Mouse (Mus musculus) lung, adult 18-20 months (tissue): ENCODE data around the gene Mvd.

ENCODE experiments used
- DNase-seq, 2 experiments: peaks; one replicate each; pipeline ENCODE4 v3.0.0; 2022; ENCODE audit warnings: mixed read lengths in 2 of 2

The Mvd gene

GRCm38 (mm10) chr8:122443262-122444006, at the start of gene Mvd:
Mvd (minus strand) TSS chr8:122443422.
- DNase-seq: peak; percentile 100

GRCm38 (mm10) chr8:122488387-122488786, 45.2 kb upstream of the Mvd start:
- no peak for DNase-seq

GRCm38 (mm10) chr8:122484831-122485230, 41.6 kb upstream of the Mvd start:
- DNase-seq: peak; percentile 40 to 41

- no peak for DNase-seq
Measured at GRCm38 (mm10) chr8:122483877-122484276, 40.7 kb upstream of the Mvd start.

- no peak for DNase-seq
Measured at GRCm38 (mm10) chr8:122482448-122482847, 39.2 kb upstream of the Mvd start.

DNA sequence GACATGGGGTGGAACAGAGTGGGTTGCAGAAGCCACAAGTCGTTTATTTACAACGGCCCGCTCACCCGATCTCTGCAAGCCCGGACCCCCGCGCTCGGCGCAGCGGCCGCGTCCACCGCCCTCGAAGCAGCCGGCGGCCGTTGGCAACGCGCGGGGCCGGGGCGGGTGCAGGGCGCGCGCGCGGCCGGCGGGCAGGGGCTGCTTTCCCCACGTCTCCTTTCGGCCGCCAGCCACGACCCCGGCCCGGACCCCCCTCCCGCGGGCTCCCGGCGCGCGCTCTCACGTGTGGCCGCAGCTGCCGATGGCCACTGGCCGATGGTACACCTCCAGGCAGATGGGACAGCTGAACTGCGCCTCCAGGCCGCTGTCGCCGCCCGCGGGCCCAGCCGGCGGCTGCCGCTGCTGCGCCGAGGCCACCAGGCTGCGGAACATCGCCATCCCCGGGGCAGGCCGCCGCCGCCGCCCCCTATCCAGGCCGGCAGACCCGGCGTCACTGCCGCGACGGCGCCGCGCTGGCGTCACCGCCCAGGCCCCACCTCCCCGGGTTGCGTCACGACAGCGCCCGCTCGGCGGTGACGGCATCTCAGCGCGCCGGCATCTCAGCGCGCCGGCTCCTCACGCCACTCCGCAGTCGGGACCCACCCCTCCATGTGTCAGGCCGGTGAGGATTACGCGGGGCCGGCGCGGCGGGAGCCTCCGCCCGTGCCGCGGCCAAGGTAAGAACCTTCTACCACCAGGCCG, 32.5 kb upstream of the Mvd start, which contains the start of the genes Rnf166 and Ctu2:
Rnf166 (minus strand) TSS at position 485 of the 741 bp plus-strand sequence.
Ctu2 (plus strand) TSS at position 564 of the 741 bp plus-strand sequence.
- peak; percentile 85 to 87 for DNase-seq

DNA sequence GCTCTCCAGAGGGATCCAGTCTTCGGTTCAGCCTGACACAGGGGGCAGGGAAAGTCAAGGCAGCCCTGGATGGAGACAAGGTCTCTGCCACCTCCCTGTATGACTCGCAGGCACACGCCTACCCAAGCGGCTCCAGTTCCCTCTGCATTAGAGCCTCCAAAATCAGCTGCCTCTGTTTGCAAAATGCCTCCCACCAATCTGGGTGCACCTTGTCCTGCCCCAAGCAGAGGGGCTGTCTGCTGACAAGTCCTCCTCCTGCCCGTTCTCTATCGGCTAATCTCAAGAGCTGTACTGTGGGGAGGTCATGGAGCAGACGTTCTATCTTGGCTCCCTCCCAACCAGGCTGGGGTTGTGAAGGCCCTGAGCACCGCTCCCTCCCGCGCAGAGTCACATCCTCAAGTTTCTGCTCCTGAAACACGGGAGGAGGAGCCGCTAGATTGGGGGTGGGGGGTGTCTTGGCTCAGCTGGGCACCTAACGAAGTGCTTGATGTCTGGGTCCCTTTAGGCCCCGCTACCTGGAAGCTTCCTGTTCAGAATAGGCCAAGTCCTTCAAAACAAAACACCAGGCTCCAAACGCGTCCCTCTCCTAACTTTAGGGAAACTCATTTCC, 31.8 kb upstream of the Mvd start:
- DNase-seq: peak in 1 of 2 experiments; percentile 54

DNA sequence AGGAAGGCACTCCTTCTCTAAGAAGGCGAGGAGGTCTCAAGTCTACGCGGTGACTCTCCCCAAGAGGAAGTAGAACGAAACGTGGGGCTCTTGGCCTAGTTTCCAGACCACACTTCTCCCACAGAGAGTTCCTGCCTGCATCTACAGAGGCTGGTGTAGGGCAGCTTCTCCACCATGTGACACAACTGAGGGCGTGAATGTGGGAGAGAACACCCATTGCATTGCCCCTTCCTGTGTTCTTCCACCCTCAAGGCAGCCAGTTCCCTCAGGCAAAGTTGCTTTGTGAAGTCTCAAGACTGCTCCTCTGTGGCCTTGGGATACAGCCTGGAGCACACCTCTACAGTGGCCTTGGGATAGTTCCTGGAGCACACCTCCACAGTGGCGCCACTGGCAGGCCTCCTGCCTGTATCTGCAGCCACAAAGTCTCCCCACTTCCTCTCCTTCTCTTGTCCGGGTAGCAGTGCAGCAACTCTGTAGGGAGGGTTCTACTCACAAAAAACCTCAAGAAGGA, 30.7 kb upstream of the Mvd start:
- peak in 1 of 2 experiments; percentile 59 for DNase-seq

GRCm38 (mm10) chr8:122470691-122471090, 27.5 kb upstream of the Mvd start:
- DNase-seq: no peak

GRCm38 (mm10) chr8:122469965-122470364, 26.7 kb upstream of the Mvd start:
- DNase-seq: no peak

DNA sequence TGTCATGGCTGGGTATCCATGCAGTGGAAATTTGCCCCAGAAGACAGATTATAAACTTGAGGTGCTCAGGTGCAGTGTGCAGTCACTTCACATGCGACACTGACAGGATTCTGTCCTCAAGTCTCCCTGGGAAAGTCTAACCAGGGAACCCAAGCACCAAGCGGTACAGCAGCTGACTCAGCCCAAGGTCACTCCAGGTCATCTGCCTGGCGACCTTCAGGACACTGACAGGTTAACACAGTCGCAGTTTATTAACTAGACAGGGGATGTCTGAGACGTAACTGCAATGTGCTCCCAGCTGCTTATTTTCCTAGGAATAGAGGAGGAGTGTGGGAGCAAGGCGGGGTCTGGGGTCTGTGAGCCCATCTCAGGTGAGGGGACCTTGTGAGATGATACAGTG, 26.2 kb upstream of the Mvd start:
- no peak for DNase-seq

GRCm38 (mm10) chr8:122467816-122468215, 24.6 kb upstream of the Mvd start:
- no peak for DNase-seq

- DNase-seq: no peak
Measured at GRCm38 (mm10) chr8:122464985-122465384, 21.8 kb upstream of the Mvd start.

DNA sequence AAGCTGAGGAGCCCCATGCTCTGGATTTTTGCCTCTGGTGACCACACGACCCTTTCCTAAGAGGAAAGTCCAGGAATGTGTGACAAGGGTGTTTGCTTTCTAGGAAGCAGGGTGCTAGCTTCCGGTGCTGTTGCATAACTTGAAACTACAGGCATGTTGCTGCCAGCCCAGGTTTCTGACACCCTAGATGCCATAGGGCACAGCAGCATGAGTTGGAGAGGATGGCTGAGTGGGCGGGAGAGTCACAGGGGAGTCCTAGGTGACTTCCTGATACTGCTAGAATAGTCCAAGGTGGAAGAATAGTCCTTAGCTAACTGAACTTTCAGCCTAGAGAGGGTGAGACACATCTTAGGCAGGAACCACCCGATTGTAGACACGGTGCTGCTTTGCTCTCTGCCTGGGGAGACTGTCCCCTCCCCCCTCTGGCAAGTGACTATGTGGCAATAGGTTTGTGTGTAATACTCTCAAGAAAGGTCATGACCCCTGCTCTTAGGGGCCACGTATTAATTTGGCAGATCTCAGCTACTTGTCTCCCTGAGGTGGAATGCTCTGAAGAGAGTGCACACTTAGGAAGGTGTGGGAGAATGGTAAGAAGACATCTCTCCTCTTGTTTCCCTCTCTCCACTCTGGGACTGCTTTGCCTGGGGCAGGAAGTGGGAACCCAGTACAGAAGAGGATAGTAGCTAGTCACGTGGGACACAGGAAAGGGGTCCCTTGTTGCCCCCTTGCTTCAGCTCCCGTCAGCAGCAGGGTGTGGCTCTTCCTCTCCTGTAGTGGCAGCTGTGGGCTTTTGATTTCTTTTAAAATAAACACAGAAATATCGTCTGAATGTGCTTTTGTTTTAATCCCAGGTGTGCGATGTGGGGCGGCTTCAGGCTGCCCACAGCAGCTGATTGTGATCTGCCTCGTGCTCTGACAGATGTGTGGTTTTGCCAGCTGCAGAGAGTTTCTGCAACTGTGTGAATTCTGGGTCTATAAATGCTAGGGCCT, 20.7 kb upstream of the Mvd start:
- DNase-seq: peak; percentile 67 to 78

DNA sequence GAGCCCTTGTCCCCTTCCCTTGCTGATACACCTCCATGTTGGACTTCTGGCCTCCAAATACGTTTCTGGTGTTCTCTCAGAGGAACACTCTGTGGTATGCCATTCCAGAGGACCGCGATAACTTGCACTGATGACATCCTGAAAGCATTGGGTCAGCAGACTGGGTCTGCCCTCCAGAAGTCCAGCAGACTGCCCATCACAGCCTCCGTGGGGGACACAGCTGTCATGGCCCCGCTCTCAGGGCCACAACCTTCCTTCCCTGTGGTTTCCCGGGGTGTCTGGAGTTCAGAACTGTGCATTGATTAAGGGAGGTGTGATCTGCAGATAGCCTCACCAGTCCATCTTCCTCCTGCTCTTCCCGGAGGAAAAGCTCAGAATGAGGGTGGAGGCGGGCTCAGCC, 19.3 kb upstream of the Mvd start:
- no peak for DNase-seq

GRCm38 (mm10) chr8:122461473-122462148, 18.4 kb upstream of the Mvd start:
- no peak for DNase-seq

GRCm38 (mm10) chr8:122460524-122461472, 17.6 kb upstream of the Mvd start, which contains the start of gene Snai3:
Snai3 (minus strand) TSS chr8:122460733.
- DNase-seq: peak; percentile 80 to 81

DNA sequence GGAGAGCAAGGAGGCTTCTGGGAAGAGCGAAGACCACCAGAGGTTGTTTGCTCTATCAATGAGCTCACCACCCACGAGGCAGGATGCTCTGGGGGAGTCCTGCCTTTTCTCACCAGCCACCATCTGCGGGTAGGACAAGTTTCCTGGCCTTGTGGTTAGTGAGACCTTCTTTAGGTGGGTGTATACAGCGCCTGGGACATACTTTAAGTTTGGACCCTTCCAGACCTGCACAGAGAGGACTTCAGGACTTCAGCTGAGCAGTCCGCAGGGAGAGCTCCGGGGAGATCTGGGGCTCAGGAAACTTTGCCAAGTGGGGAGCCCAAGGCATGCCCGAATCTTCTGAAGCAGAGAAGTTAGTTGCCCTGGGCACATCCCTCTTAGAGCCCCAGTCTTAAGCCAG, 16.8 kb upstream of the Mvd start:
- DNase-seq: no peak

DNA sequence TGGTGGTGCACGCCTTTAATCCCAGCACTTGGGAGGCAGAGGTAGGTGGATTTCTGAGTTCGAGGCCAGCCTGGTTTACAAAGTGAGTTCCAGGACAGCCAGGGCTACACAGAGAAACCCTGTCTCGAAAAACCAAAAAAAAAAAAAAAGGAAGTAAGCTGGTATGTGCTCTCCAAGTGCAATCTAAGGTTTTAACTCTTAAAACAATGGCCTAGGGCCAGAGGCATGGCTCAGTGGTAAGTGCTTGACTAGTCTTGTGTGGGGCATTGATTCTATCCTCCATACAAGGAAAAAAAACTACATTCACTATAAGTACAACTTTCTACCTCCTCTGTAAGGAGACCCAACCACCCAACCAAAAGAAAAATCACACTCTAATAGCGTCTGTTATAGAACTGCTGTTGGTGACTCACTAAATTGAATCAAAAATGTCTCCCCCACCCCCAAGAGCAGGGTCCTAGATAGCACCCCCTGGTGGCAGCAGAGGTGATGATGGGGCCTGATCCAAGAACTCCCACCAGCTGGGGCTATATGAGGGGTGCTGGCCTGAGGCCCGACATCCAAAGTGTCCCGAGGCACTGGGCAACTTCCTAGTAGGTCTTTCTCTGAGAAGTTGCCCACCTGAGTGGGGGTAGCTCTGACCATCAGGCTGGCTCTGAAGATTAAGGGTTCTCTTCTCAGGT, 16.1 kb upstream of the Mvd start:
- no peak for DNase-seq

GRCm38 (mm10) chr8:122457171-122457570, 13.9 kb upstream of the Mvd start:
- no peak for DNase-seq
